Mouse (Mus musculus): ENCODE measurements around the gene Best3.

- no peak for TF ChIP-seq POLR2A (IDR thresholded peaks at IDR 0.05; ENCODE audit: low read depth, low read length)
- no peak for TF ChIP-seq CTCF (IDR thresholded peaks at IDR 0.05; ENCODE audit: extremely low read depth, insufficient read length, insufficient replicate concordance, low read depth, low read length)
These were observed 8.3 kb upstream of the Best3 start for GRCm38 (mm10) chr10:116977858-116978257.
